Comparison of ENCODE assay signal across 24 mouse cellular contexts in genomic region chr1:136645849-136646625, GRCm38 (mm10).
"Had no signal": no experiment of that assay in that cellular context is flagged by ENCODE, and none has a peak within 500 bp of the region (broad histone marks: within the 10 kb centered on the region; RNA-seq: fewer than 3 reads in every experiment).

No protein-coding gene starts in this region.

- DNase-seq: kidney, adult 8-10 months; kidney, postnatal 10 days; kidney, postnatal 36 days; left cerebral cortex, postnatal 4 days; liver, postnatal 0 days; lung, postnatal 10 days; lung, postnatal 36 days; right cerebral cortex, adult 18-20 months; right cerebral cortex, postnatal 14 days; right cerebral cortex, postnatal 4 days; thymus, adult 2 months; thymus, postnatal 14 days; thymus, postnatal 4 days had no signal

- H3K9ac ChIP-seq: kidney, embryonic 15.5 days; limb, embryonic 12.5 days; limb, embryonic 15.5 days; liver, embryonic 14.5 days; liver, postnatal 0 days; lung, embryonic 15.5 days; midbrain, embryonic 12.5 days; midbrain, embryonic 15.5 days; neural tube, embryonic 12.5 days; neural tube, embryonic 15.5 days had no signal

- H3K4me2 ChIP-seq: kidney, embryonic 15.5 days; limb, embryonic 12.5 days; limb, embryonic 15.5 days; liver, embryonic 11.5 days; lung, embryonic 15.5 days; midbrain, embryonic 12.5 days; midbrain, embryonic 15.5 days; neural tube, embryonic 12.5 days; neural tube, embryonic 15.5 days had no signal

- H3K4me1 ChIP-seq: limb, embryonic 12.5 days; lung, embryonic 15.5 days; midbrain, embryonic 12.5 days; midbrain, embryonic 15.5 days; neural tube, embryonic 12.5 days; neural tube, embryonic 15.5 days had no signal

- H3K27ac ChIP-seq: kidney, embryonic 15.5 days; limb, embryonic 12.5 days; limb, embryonic 15.5 days; liver, embryonic 14.5 days; lung, embryonic 15.5 days; midbrain, embryonic 12.5 days; midbrain, embryonic 15.5 days; neural tube, embryonic 12.5 days; neural tube, embryonic 15.5 days; stomach, postnatal 0 days had no signal

- H3K9me3 ChIP-seq: kidney, embryonic 15.5 days; limb, embryonic 12.5 days; limb, embryonic 15.5 days; lung, embryonic 15.5 days; midbrain, embryonic 12.5 days; midbrain, embryonic 15.5 days; neural tube, embryonic 12.5 days; neural tube, embryonic 15.5 days had no signal

- H3K27me3 ChIP-seq: kidney, embryonic 15.5 days; limb, embryonic 12.5 days; limb, embryonic 15.5 days; lung, embryonic 15.5 days; midbrain, embryonic 12.5 days; midbrain, embryonic 15.5 days; neural tube, embryonic 12.5 days; neural tube, embryonic 15.5 days had no signal

- H3K36me3 ChIP-seq: kidney, embryonic 15.5 days; limb, embryonic 12.5 days; limb, embryonic 15.5 days; lung, embryonic 15.5 days; midbrain, embryonic 12.5 days; midbrain, embryonic 15.5 days; neural tube, embryonic 12.5 days; neural tube, embryonic 15.5 days had no signal

- H3K4me3 ChIP-seq: kidney, embryonic 15.5 days; limb, embryonic 12.5 days; limb, embryonic 15.5 days; lung, embryonic 15.5 days; midbrain, embryonic 12.5 days; midbrain, embryonic 15.5 days; neural tube, embryonic 12.5 days; neural tube, embryonic 15.5 days had no signal

- ATAC-seq: liver, postnatal 0 days; midbrain, embryonic 15.5 days had no signal
